Mouse (Mus musculus) left cerebral cortex, adult 8-10 months (tissue): Measurements from ENCODE around the gene Slit3. TPM values are rescaled to one million over a fixed set of nuclear protein-coding genes. Genes with fewer than 3 reads are reported as not detected.

ENCODE experiments used
- DNase-seq, 2 experiments: peaks; one replicate each; pipeline ENCODE4 v3.0.0; 2022; ENCODE audit warnings: low spot score in 2 of 2
- total RNA-seq, 4 experiments: library from RNA; stranded (reverse); gene quantifications; 2 replicates each; pipeline ENCODE4 v1.2.4; 2022

Gene Slit3
- total RNA-seq, 4 experiments from 2014 or later, result 41.7 to 49.2 (median 48.2) TPM

GRCm38 (mm10) chr11:35124489-35125107, 3.6 kb downstream of the Slit3 start:
- no peak for DNase-seq

DNA sequence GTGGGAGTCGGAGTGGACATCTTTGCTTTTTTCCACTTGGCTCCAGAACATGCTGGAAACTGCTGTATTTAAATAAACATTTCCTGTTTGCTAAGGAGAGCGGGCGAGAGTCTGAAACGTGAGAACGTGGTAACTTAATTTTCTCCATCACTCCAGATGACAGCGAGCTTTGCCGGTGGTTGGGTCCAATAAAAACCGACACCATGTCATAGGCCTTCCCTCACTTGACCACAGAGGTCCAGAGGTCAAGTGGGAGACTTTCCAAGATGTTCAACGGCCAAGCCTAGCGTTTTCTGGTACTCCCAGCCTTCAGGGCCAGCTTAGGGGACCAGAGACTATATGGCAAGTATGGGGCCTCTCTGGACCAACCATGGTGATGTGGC, 4.1 kb downstream of the Slit3 start:
- no peak for DNase-seq

DNA sequence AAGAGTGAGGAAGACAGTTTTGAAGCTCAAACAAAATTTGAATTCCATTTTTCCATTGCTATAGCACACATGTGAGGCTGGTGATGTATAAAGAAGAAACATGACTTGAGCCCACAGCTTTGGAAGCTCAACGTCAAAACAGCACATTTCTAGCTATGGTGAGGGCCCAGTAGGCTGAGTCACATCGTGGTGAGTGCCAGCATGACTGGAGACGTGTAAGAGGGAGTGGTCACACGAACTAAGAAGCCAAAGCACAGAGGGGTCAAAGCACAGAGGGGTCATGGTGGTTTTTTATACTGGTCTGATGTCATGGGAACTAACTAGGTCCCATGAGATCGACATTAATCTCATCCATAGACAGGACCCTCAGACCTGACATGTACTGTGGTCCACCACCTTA, 10.7 kb downstream of the Slit3 start:
- no peak for DNase-seq

- no peak for DNase-seq
Observed at GRCm38 (mm10) chr11:35136625-35137024, 15.6 kb downstream of the Slit3 start.

GRCm38 (mm10) chr11:35140092-35140491, 19.1 kb downstream of the Slit3 start:
- DNase-seq, result no peak

DNA sequence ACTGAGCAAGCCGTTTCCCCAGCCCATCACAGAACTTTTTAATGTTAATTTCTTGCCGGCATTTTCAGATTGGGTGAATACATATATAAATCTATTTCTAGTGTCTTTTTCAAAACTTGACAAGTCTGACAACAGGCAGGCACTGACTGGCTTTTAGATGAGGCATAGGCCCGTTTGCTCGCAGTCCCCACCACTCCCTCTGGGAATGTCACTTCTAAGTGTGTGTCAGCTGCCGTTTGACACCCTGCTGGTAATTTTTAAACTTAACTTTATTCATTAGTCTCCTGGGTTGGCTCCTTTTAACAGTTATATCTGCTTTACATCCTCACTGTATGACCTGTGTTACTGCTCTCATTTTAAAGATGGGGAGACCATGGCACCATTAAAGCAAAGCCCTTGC, 21.2 kb downstream of the Slit3 start:
- no peak for DNase-seq

GRCm38 (mm10) chr11:35142698-35143360, 21.8 kb downstream of the Slit3 start:
- peak in 1 of 2 experiments; percentile 83 for DNase-seq

- no peak for DNase-seq
Observed at GRCm38 (mm10) chr11:35147818-35148445, 26.9 kb downstream of the Slit3 start.

DNA sequence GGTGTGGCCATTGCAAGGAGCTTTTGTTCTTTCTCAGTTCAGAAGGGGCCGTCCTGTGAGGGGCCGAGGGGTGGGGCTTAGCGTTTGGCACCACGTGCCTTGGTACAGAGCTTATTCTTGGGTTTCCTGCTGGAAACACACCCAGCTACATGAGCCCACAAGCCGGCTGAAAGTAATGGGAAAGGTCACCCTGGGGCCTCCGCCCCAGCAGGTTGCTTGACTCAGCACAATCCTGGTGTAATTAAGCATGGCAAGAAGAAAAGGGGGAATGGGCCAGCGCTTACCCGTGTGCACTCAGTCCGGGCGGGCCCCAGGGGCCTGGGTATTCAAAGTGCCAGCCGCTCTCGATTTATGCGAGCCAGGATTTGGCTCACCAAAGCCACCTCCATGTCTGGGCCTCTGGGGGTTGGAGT, 30.5 kb downstream of the Slit3 start:
- no peak for DNase-seq

DNA sequence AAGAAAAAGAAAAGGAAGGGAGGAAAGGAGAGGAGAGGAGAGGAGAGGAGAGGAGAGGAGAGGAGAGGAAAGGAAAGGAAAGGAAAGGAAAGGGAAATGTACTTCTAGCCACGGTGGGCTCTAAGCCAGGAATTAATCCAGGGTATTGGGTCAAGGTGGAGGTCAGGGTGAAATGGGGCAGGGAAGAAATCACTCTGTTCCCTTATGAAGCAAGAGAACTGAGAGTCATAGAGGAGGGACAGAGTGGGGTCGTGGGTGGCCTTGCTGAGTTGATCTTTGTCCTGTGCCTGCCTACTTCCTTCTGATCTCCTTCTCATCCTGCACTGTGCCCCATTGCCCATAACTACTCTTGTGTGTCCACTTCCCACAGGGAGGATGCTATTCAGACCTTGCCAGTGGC, 31.9 kb downstream of the Slit3 start:
- DNase-seq, result no peak

DNA sequence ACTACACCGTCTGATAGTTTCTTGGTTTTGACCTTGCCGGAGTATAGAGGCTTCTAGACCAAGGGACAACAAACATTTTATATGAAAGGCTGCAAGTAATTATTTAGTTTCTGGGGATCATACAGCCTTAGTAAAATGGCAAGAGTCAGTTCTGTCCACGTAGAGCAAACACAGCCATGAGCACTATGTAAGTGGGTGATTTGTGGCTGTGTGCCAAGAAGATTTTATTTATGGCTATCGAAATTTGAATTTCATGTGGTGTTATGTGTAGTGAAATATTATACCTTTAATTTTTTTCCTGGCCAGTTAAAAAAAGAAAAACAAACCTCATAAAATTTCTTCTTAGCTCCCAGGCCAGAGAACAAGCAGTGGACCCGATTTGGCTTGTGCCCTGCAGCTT, 33.4 kb downstream of the Slit3 start:
- DNase-seq, result no peak

GRCm38 (mm10) chr11:35155281-35155680, 34.3 kb downstream of the Slit3 start:
- DNase-seq, result no peak

DNA sequence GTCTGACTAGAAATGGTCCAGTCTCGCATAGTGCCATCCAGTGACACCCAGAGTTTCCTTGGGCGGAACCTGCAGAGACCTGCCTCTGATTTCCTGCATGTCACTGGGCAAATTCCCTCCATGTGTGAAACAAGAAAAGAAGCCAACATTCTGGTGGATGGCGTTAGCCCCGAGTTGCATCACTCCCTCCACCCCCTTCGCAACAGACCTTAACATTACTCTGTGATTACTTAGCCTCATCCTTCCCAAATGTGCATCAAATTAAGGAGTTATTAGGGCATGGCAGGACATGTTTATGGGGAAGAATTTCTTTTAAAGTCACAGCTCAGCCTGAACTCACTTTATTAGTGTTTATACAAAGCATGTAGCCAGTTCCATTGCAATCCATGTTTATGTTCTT, 35.7 kb downstream of the Slit3 start:
- DNase-seq, result no peak

GRCm38 (mm10) chr11:35160682-35161211, 39.7 kb downstream of the Slit3 start:
- DNase-seq, result peak in 1 of 2 experiments; percentile 61

- DNase-seq, result no peak
Observed at GRCm38 (mm10) chr11:35163396-35163795, 42.4 kb downstream of the Slit3 start.

GRCm38 (mm10) chr11:35167176-35167575, 46.2 kb downstream of the Slit3 start:
- no peak for DNase-seq

DNA sequence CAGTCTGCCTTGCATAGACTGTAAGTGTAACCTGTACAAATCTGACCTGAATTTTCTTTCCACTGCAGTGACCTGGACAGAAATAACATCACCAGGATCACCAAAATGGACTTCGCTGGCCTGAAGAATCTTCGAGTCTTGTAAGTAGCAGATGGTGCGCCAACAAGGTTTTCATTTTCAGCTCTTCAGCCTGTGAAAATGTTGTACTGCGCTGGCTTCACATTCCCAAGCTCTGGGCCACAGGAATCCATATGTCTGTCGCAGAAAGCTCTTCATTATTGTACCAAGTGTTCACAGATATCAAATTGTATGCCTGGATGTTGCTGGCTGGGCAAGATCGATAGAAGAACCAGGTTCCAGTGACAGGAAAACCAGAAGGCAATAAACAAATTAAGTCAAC, 50.5 kb downstream of the Slit3 start:
- DNase-seq, result no peak

DNA sequence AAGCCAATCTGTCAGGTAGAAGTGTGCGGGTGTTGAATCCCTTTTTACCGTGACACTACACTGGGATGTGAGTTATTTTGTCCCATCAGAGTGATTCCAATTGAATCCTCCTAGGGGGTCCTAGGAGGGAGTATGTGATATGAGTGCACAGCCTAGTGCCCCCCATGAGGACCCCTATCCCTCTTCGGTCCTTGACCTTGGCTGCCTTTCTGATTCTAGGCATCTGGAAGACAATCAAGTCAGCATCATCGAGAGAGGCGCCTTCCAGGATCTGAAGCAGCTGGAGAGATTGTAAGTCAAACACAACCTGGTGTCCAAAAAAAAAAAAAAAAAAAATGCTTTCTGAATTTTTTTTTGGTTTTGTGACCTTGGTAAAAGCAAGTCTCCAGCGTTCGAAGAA, 56.5 kb downstream of the Slit3 start:
- DNase-seq, result no peak

- DNase-seq, result peak; percentile 45 to 86
Observed at GRCm38 (mm10) chr11:35178144-35178817, 57.3 kb downstream of the Slit3 start.

DNA sequence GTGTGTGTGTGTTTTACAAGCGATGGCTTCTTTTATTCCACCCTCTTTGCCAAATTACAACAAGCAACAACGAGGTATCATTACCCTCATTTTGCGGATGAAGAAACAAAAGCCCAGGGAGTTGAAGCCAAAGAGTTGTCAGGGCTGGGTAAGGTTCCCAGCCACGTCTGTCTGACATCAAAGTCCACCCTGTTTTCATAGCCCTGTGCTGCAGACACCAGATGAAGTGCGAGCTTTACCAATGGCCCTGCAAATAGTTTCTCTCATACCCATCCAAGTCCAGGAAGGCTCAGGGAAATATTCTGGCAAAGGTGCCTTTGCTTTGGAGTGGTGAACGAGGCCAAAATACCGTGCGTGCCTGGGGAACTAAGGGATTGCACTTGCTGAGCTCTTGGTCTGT, 58.3 kb downstream of the Slit3 start:
- no peak for DNase-seq

GRCm38 (mm10) chr11:35182887-35183286, 61.9 kb downstream of the Slit3 start:
- no peak for DNase-seq

- no peak for DNase-seq
Observed at GRCm38 (mm10) chr11:35194826-35195225, 73.8 kb downstream of the Slit3 start.
